Mouse (Mus musculus): ENCODE measurements at regions not wholly inside any gene's neighbourhood (a gene's known extent, or its start where the extent isn't known, plus 50 kb on each side); places are given as distances from the start of the nearest gene placed in this dataset.

DNA sequence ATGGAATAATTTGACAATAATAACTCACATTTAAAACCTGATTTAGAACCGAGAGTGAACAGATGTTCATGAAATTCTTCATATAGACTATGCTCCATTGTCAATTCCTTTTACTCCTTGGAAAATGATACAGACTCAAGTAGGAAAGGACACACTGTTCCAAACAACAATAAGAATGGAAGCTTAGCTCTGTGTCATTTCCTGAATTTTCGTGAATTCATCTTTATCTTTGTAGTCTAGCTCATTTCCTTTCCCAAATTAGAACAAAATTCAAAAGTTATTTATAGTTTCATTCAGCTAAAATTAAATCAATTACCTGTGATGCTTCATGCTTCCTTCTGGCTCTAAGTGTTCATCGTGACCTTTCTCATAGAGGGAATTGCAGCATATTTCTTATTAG is 553.2 kb upstream of the Adamts5 start:
- TF ChIP-seq POLR2A (IDR thresholded peaks at IDR 0.05; ENCODE audit: insufficient read length, low read depth): no peak
- no peak for TF ChIP-seq MAX (IDR thresholded peaks at IDR 0.05; ENCODE audit: low read depth)
- no peak for TF ChIP-seq E2F4 (IDR thresholded peaks at IDR 0.05; ENCODE audit: insufficient read depth)
- no peak for TF ChIP-seq POLR2AphosphoS2 (IDR thresholded peaks at IDR 0.05; ENCODE audit: insufficient read length, low read depth)
- no peak for TF ChIP-seq USF1 (IDR thresholded peaks at IDR 0.05; ENCODE audit: low read depth)
- TF ChIP-seq SRF (IDR thresholded peaks at IDR 0.05; ENCODE audit: control insufficient read depth, insufficient read length, low read depth): no peak
- no peak for TF ChIP-seq MYOG (IDR thresholded peaks at IDR 0.05; ENCODE audit: control insufficient read depth in 1 of 3, insufficient read depth in 1 of 3, insufficient read length in 2 of 3, low read depth in 2 of 3)
- no peak for TF ChIP-seq TCF12 (IDR thresholded peaks at IDR 0.05; ENCODE audit: insufficient read depth, poor library complexity, severe bottlenecking)
- TF ChIP-seq MYOD1 (IDR thresholded peaks at IDR 0.05; ENCODE audit: control insufficient read depth in 1 of 3, insufficient read length in 2 of 3, low read depth in 2 of 3): no peak
- TF ChIP-seq CEBPB (IDR thresholded peaks at IDR 0.05; ENCODE audit: insufficient read depth, poor library complexity, severe bottlenecking): no peak
- no peak for TF ChIP-seq REST (IDR thresholded peaks at IDR 0.05; ENCODE audit: insufficient read depth, insufficient read length)
- no peak for TF ChIP-seq TCF3 (IDR thresholded peaks at IDR 0.05; ENCODE audit: insufficient read length, low read depth)

Data from myocyte (in vitro differentiated cells).